Mouse (Mus musculus) ovary, adult 2 months (tissue): ENCODE results near the gene Gm9887. TPM values are rescaled to one million over a fixed set of nuclear protein-coding genes. Genes with fewer than 3 reads are reported as not detected.

ENCODE experiments used
- polyA plus RNA-seq: library from polyadenylated mRNA; depleted of rRNA; stranded (reverse); fragments of >200 nt; gene quantifications from 2 replicates; pipeline ENCODE4 v1.2.3, GENCODE M21; 2012; rRNA removed

The Gm9887 gene
- polyA plus RNA-seq = 1.7 and 1.9 TPM in 2 replicates

DNA sequence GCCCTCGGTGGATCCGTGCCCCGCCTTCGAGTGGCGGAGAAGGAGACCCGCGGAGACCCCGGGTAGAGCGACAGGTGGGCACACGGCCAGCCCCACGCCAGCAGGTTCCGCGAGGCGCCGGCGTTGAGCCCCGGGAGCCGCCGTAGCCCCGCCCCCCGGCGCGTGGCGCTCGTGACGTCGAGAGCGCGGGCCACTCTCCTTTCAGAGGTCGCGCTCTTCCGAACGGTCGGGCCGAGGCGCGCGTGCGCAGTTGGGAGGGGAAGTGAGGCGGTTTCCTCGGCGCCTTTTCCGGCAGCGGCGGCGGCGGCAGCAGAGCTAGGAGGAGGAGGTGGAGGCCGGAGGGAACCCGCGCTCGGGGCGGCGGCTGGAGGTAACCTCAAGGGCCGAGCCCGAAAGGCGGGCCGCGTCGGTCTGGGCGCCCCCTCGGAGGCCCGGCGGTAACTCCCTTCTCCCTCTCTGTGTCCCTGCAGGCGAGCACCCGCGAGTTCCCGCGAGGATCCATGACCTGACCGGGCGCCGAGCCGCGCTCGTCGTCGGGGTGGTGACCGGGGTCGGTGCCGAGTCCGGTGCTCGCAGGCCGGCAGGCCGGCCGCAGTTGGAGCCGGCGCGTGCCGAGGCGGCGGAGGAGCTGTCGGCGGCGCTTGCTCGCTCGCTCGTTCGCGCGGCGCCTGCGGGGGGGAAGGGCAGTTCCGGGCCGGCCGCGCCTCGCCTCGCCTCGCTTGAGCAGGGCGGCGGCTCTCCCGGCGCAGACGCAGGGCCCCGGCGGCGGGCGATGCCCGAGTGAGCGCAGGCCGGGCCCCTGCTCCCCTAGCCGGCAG lies at the start of gene Gm9887, which contains the start of gene Arf6:
Gene Gm9887, minus strand, starts transcription at position 605 of the 818 bp plus-strand sequence.
Gene Arf6, plus strand, starts transcription at position 297 of the 818 bp plus-strand sequence.

DNA sequence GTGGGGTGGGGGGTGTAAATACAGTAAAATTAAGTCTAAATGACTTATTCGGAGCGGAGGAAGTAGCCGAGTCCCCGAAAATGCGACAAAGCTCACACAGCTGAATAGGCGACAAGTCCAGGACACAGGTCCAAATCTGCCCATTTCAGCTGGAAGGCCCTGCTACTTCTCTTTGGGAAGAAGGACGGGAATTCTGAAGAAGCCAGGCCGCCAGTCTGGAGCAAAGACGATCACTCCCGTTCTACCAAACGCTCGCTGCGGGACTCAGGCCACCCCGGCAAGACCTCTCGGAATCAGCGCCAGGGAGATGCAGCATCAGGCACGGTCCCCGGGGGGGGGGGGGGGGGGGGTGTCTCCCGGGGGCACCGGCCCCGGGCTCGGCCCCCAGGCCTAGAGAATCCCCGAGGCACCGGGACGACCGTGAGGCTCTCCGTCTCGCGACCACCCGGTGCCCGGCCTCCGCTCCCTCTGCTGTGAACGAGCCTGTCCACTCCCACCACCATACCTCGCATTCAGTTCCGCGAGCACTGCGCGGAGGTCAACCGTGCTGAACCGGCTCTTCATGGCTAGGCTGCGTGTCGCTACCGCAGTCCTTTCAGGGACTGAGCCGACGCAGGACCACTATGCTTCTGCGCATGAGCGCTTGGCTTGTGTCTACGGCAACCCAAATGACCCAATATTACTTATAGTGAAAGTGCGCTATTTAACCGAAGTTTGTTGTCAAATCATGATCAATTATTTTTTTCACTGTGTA lies 15.5 kb downstream of the Gm9887 start, which contains the start of gene Nemf:
Gene Nemf, minus strand, starts transcription at position 620 of the 754 bp plus-strand sequence.

Other genes with a start within 250 kb of the Gm9887 start
- 1,786 and 3,467 TPM in 2 replicates for gene Rps29, start 213.3 kb downstream of the Gm9887 start, polyA plus RNA-seq
- gene Lrr1, start 203.6 kb downstream of the Gm9887 start, polyA plus RNA-seq = 3.9 and 6.5 TPM in 2 replicates
- gene Rpl36al, start 188.4 kb downstream of the Gm9887 start, polyA plus RNA-seq = 74.7 and 111 TPM in 2 replicates
- gene Mgat2, start 188.3 kb downstream of the Gm9887 start, polyA plus RNA-seq = 33.5 and 40.1 TPM in 2 replicates
- gene Gm49383, start 175.4 kb downstream of the Gm9887 start, polyA plus RNA-seq = 2.6 TPM in 1 of 2 replicates, not detected in the other
- gene Dnaaf2, start 174.0 kb downstream of the Gm9887 start, polyA plus RNA-seq = 6.2 and 7.5 TPM in 2 replicates
- not detected in 2 replicates for gene Gm49384, start 168.2 kb downstream of the Gm9887 start, polyA plus RNA-seq
- 3.9 and 4.6 TPM in 2 replicates for gene Pole2, start 144.3 kb downstream of the Gm9887 start, polyA plus RNA-seq
- gene Klhdc1, start 131.3 kb downstream of the Gm9887 start, polyA plus RNA-seq = 0.52 and 0.53 TPM in 2 replicates
- 105 and 161 TPM in 2 replicates for gene Klhdc2, start 75.8 kb downstream of the Gm9887 start, polyA plus RNA-seq
- 1.5 TPM in 2 replicates for gene Nemf, start 15.3 kb downstream of the Gm9887 start, polyA plus RNA-seq
- gene Arf6, start 308 bp downstream of the Gm9887 start, polyA plus RNA-seq = 218 and 291 TPM in 2 replicates
- 10.1 and 10.8 TPM in 2 replicates for gene Vcpkmt, start 210.6 kb upstream of the Gm9887 start, polyA plus RNA-seq